Mouse (Mus musculus) heart, embryonic 12.5 days (tissue): ENCODE results near the gene Suco. TPM values are rescaled to one million over a fixed set of nuclear protein-coding genes. Genes with fewer than 3 reads are reported as not detected.

ENCODE experiments used
- ATAC-seq: fragments of 200-750 bp; cut with Nextera tagmentation; 2 replicates; pipeline ENCODE4 v1.8.0; 2017; ENCODE audit warnings: moderate TSS enrichment, moderate library complexity; ENCODE audit not compliant: insufficient number of reproducible peaks, low FRiP score
- H3K27ac ChIP-seq: fragments of 300-500 bp; sonication (generic); 2 replicates; pipeline ENCODE4 v1.5.1; 2016; ENCODE audit warnings: mild to moderate bottlenecking, moderate library complexity; ENCODE audit not compliant: poor library complexity, severe bottlenecking
- H3K27me3 ChIP-seq: fragments of 300-500 bp; sonication (generic); replicated peaks from 2 replicates; pipeline ENCODE4 v1.6.1; 2016; ENCODE audit warnings: mild to moderate bottlenecking, moderate library complexity
- H3K36me3 ChIP-seq: fragments of 300-500 bp; sonication (generic); 2 replicates; pipeline ENCODE4 v1.6.1; 2016; ENCODE audit warnings: mild to moderate bottlenecking, moderate library complexity
- H3K4me1 ChIP-seq: fragments of 300-500 bp; sonication (generic); replicated peaks from 2 replicates; pipeline ENCODE4 v1.6.1; 2016; ENCODE audit warnings: mild to moderate bottlenecking
- H3K4me2 ChIP-seq: fragments of 300-500 bp; sonication (generic); 2 replicates; pipeline ENCODE4 v1.6.1; 2016; ENCODE audit warnings: mild to moderate bottlenecking, moderate library complexity
- H3K4me3 ChIP-seq: fragments of 300-500 bp; sonication (generic); 2 replicates; pipeline ENCODE4 v1.5.1; 2016; ENCODE audit warnings: mild to moderate bottlenecking
- H3K9ac ChIP-seq: fragments of 300-500 bp; sonication (generic); 2 replicates; pipeline ENCODE4 v1.6.1; 2016; ENCODE audit warnings: mild to moderate bottlenecking, moderate library complexity
- H3K9me3 ChIP-seq: fragments of 300-500 bp; sonication (generic); replicated peaks from 2 replicates; pipeline ENCODE4 v1.6.1; 2016; ENCODE audit warnings: mild to moderate bottlenecking, moderate library complexity
- WGBS: fragments of 180-500 bp; shearing (Covaris S2); methylation state at CpG from one replicate; pipeline ENCODE4 v1.1.7; 2016; 5-methylcytosine and 5-hydroxymethylcytosine counted together
- polyA plus RNA-seq: library from polyadenylated mRNA; unstranded; fragments of >200 nt; fragmentation: Nextera tagmentation; extraction: Ambion mirVana; gene quantifications from 2 replicates; pipeline ENCODE4 v1.2.1, GENCODE M21; 2016

Gene Suco
- polyA plus RNA-seq, 1 experiment from 2014 or later = 26.2 TPM

- 54% methylated on average over 6 of the region's 6 CpGs for WGBS
- 0 out of 2 replicates have a peak, but pooled peaks cover 3% of the 10 kb centered on the region for H3K36me3 ChIP-seq
- no peaks in the 10 kb centered on the region for H3K27me3 ChIP-seq
- peaks cover 5% of the 10 kb centered on the region; the same call in 1 of the 2 replicates for H3K4me1 ChIP-seq
- H3K9me3 ChIP-seq = no peaks in the 10 kb centered on the region
- 0 out of 2 replicates have a peak overlapping the region, but pooled peaks have one; percentile 30 for H3K27ac ChIP-seq
- H3K9ac ChIP-seq = no peak overlapping the region
- H3K4me3 ChIP-seq = no peak overlapping the region
- H3K4me2 ChIP-seq = no peak overlapping the region
- no peak for ATAC-seq
Measured at GRCm38 (mm10) chr1:161808980-161809379, 67.5 kb downstream of the Suco start.

DNA sequence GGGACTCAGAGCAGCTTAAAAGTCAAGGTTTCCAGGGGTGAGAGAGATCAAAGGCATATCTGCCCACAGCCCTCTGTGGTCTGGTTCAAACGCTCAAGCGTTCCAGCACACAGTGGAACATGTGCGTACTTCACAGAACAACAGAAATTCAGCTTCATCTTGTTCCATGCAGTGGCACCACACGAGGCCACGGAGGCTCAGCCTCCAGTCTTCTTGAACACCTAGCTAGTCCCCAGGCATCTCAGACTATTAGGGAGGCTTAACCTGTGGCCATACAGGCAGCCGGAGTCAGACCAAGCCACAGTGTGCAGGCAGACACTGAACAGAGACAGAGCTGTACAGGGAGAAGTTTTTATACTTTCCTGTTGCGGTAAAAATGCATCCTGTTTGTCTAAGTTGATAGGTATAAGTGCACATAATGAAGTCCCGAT is 71.9 kb downstream of the Suco start:
- Histone ChIP-seq H3K4me2 (no peak overlapping the region), H3K27me3 (no peaks in the 10 kb centered on the region), H3K9ac (no peak overlapping the region), H3K27ac (no peak overlapping the region), H3K36me3 (0 out of 2 replicates have a peak, but pooled peaks cover 3% of the 10 kb centered on the region), H3K4me1 (peaks cover 5% of the 10 kb centered on the region; the same call in 1 of the 2 replicates), H3K9me3 (no peaks in the 10 kb centered on the region), H3K4me3 (no peak overlapping the region)
- WGBS = 83% methylated on average over 8 of the region's 8 CpGs
- no peak for ATAC-seq

GRCm38 (mm10) chr1:161801321-161801720 is 75.2 kb downstream of the Suco start:
- Histone ChIP-seq H3K9me3 (no peaks in the 10 kb centered on the region), H3K4me3 (no peak overlapping the region), H3K27ac (no peak overlapping the region), H3K36me3 (no peaks in the 10 kb centered on the region), H3K27me3 (no peaks in the 10 kb centered on the region), H3K4me1 (no peaks in the 10 kb centered on the region), H3K9ac (no peak overlapping the region), H3K4me2 (no peak overlapping the region)
- WGBS = 75% methylated on average over 2 of the region's 2 CpGs
- ATAC-seq = no peak

GRCm38 (mm10) chr1:161800256-161800655 is 76.2 kb downstream of the Suco start:
- no peak for ATAC-seq
- H3K9me3 ChIP-seq = no peaks in the 10 kb centered on the region
- H3K9ac ChIP-seq = no peak overlapping the region
- H3K4me3 ChIP-seq = no peak overlapping the region
- no peaks in the 10 kb centered on the region for H3K27me3 ChIP-seq
- H3K4me2 ChIP-seq = no peak overlapping the region
- H3K27ac ChIP-seq = no peak overlapping the region
- H3K4me1 ChIP-seq = no peaks in the 10 kb centered on the region
- no peaks in the 10 kb centered on the region for H3K36me3 ChIP-seq

- H3K27ac ChIP-seq = no peak overlapping the region
- no peak for ATAC-seq
- H3K4me1 ChIP-seq = no peaks in the 10 kb centered on the region
Measured at GRCm38 (mm10) chr1:161799791-161800190, 76.7 kb downstream of the Suco start.

DNA sequence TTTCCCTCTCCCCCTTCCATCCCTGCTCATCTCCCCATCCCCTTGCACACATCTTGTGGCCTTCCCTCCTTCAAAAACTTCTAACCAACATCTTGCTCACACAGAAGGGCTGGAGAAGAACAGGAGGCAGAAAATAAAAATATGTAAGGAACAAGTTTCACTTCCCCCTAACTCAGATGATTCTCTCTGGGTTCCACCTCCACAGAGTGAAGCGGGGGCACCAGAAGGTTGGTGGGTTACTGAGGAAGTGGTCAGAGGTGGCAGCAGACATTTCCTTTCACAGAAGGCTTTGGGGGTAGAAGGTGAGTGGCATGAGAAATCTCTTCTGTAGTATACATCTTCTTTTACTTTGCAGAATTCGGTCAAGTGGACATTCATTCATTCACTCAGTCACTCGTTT is 77.6 kb downstream of the Suco start:
- H3K27me3 ChIP-seq = no peaks in the 10 kb centered on the region
- H3K36me3 ChIP-seq = no peaks in the 10 kb centered on the region
- no peaks in the 10 kb centered on the region for H3K4me1 ChIP-seq
- H3K4me3 ChIP-seq = no peak overlapping the region
- WGBS = 89% methylated on average over 3 of the region's 3 CpGs
- no peak overlapping the region for H3K4me2 ChIP-seq
- no peak overlapping the region for H3K9ac ChIP-seq
- H3K9me3 ChIP-seq = no peaks in the 10 kb centered on the region
- no peak overlapping the region for H3K27ac ChIP-seq
- ATAC-seq = no peak

More at GRCm38 (mm10) chr1:161799791-161800190, 76.7 kb downstream of the Suco start:
- no peak overlapping the region for H3K9ac ChIP-seq
- no peak overlapping the region for H3K4me2 ChIP-seq
- no peaks in the 10 kb centered on the region for H3K27me3 ChIP-seq
- no peak overlapping the region for H3K4me3 ChIP-seq
- H3K36me3 ChIP-seq = no peaks in the 10 kb centered on the region
- no peaks in the 10 kb centered on the region for H3K9me3 ChIP-seq

DNA sequence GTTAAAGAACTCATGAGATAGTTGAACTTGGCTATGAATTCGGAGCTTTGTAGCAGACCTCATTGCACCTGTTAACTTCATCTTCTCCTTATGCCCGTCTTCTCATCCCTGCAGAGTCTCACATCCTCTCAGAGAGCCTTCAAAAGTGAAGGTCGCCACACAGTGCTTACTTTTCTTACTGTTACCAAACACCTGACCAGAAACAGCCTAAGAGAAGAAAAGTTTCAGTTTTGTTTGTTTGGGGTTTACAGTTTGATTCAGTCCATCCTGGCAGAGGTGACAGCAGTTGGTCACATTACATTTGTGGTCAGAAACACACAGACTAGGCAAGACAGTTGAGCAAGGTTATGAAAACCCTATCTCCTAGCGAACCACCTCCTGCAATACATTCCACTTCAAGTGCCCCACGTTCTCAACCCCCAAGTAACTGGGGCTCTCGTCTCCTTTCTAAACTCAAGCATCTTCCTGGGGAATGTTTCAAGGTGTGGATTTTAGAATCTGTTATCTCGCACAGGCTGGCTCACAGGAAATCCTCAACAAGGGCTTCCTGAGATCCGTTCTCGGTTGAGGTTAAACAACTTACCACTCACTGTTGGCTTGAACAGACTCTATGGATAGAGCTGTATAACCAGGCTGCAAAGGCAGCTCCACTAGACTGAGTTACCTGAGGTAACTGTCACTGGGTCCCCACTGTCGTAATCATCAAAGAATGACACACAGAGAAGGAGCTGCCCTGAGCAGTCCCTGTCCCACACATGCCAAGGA is 81.9 kb downstream of the Suco start:
- no peaks in the 10 kb centered on the region for H3K4me1 ChIP-seq
- WGBS = 62% methylated on average over 10 of the region's 10 CpGs
- no peaks in the 10 kb centered on the region for H3K27me3 ChIP-seq
- no peak overlapping the region for H3K4me3 ChIP-seq
- H3K27ac ChIP-seq = no peak overlapping the region
- no peak for ATAC-seq
- no peaks in the 10 kb centered on the region for H3K36me3 ChIP-seq
- no peaks in the 10 kb centered on the region for H3K9me3 ChIP-seq
- no peak overlapping the region for H3K9ac ChIP-seq
- H3K4me2 ChIP-seq = no peak overlapping the region

- no peak overlapping the region for H3K4me2 ChIP-seq
- no peaks in the 10 kb centered on the region for H3K27me3 ChIP-seq
- H3K36me3 ChIP-seq = no peaks in the 10 kb centered on the region
- 0 out of 2 replicates have a peak, but pooled peaks cover 2% of the 10 kb centered on the region for H3K4me1 ChIP-seq
- ATAC-seq = no peak
- H3K4me3 ChIP-seq = no peak overlapping the region
- H3K9ac ChIP-seq = no peak overlapping the region
- H3K9me3 ChIP-seq = no peaks in the 10 kb centered on the region
- no peak overlapping the region for H3K27ac ChIP-seq
- WGBS = 71% methylated on average over 3 of the region's 3 CpGs
Measured at GRCm38 (mm10) chr1:161793321-161793720, 83.2 kb downstream of the Suco start.

- no peak overlapping the region for H3K4me2 ChIP-seq
- ATAC-seq = no peak
- H3K4me1 ChIP-seq = 0 out of 2 replicates have a peak, but pooled peaks cover 2% of the 10 kb centered on the region
- no peaks in the 10 kb centered on the region for H3K27me3 ChIP-seq
- no peaks in the 10 kb centered on the region for H3K36me3 ChIP-seq
- no peak overlapping the region for H3K9ac ChIP-seq
- H3K27ac ChIP-seq = no peak overlapping the region
- 80% methylated on average over 4 of the region's 4 CpGs for WGBS
- no peak overlapping the region for H3K4me3 ChIP-seq
- H3K9me3 ChIP-seq = no peaks in the 10 kb centered on the region
Measured at GRCm38 (mm10) chr1:161792687-161792969, 83.9 kb downstream of the Suco start.

GRCm38 (mm10) chr1:161791854-161792686 is 84.4 kb downstream of the Suco start:
- 78% methylated on average over 8 of the region's 8 CpGs for WGBS
- 0 out of 2 replicates have a peak, but pooled peaks cover 2% of the 10 kb centered on the region for H3K4me1 ChIP-seq
- no peaks in the 10 kb centered on the region for H3K27me3 ChIP-seq
- H3K4me2 ChIP-seq = no peak overlapping the region
- H3K9ac ChIP-seq = no peak overlapping the region
- H3K27ac ChIP-seq = no peak overlapping the region
- H3K36me3 ChIP-seq = no peaks in the 10 kb centered on the region
- no peaks in the 10 kb centered on the region for H3K9me3 ChIP-seq
- H3K4me3 ChIP-seq = no peak overlapping the region
- ATAC-seq = peak; percentile 51; the same call in 1 of the 2 replicates

- Histone ChIP-seq H3K27me3 (no peaks in the 10 kb centered on the region), H3K4me1 (0 out of 2 replicates have a peak, but pooled peaks cover 2% of the 10 kb centered on the region), H3K9ac (no peak within 1 kb of the TSS), H3K9me3 (no peaks in the 10 kb centered on the region), H3K27ac (no peak within 1 kb of the TSS), H3K4me3 (no peak within 1 kb of the TSS), H3K36me3 (no peaks in the 10 kb centered on the region), H3K4me2 (no peak within 1 kb of the TSS)
- ATAC-seq = no peak
- WGBS = 71% methylated on average over 9 of the region's 9 CpGs
Measured at GRCm38 (mm10) chr1:161788339-161788738, 88.1 kb downstream of the Suco start, which contains the start of gene Fasl. Fasl (minus strand) TSS chr1:161788495.
